Mouse (Mus musculus): Measurements from ENCODE around the gene Sgip1. TPM values are rescaled to one million over a fixed set of nuclear protein-coding genes. Genes with fewer than 3 reads are reported as not detected.

The Sgip1 gene
- polyA plus RNA-seq (2012; rRNA removed), result 0.24 and 0.29 TPM in 2 replicates

DNA sequence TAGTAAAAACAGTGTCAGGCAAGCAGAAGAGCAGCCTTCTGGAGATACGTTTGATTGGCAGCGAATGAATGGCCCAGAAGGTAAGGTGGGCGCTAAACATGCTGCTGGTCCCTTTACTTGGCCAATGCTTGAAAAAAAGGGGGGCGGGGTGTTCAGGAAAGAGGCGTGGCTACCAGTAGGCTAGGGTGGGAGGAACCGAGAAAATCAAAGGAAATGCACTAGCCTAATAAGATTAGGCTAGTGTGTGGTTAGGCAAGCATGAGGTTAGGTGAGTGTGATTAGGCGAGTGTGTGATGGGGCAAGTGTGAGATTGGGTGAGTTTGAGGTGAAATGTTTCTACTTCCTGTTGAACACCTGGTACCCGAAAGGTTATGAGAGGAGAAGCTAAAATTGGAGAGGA, at the start of gene Sgip1:
Sgip1 (plus strand) TSS at position 11 of the 400 bp plus-strand sequence.

GRCm38 (mm10) chr4:102978440-102978839, 237.3 kb downstream of the Sgip1 start, which contains the start of gene Tctex1d1:
Gene Tctex1d1 (plus strand): TSS chr4:102978606.

Other genes with a start within 250 kb of the Sgip1 start
- gene Tctex1d1, start 237.3 kb downstream of the Sgip1 start, polyA plus RNA-seq (2012; rRNA removed), result not detected in 2 replicates

All from stomach, adult 2 months (tissue).